Mouse (Mus musculus): Measurements from ENCODE around the gene Itgb7. TPM values are rescaled to one million over a fixed set of nuclear protein-coding genes. Genes with fewer than 3 reads are reported as not detected.

Itgb7 gene
- polyA plus RNA-seq, 1 experiment from 2014 or later, result 1.3 TPM

- H3K4me2 ChIP-seq (ENCODE audit: low read depth), result no peak overlapping the region
- no peak overlapping the region for H3K27ac ChIP-seq (ENCODE audit: low read depth, low read length)
- H3K27me3 ChIP-seq (ENCODE audit: control insufficient read depth, insufficient read depth, low read length), result no peaks in the 10 kb centered on the region
- H3K4me3 ChIP-seq (ENCODE audit: low read depth, low read length), result no peak overlapping the region
- ATAC-seq (ENCODE audit: insufficient read depth, low FRiP score, low TSS enrichment) (no peak), DNase-seq (ENCODE audit: low spot score) (no peak)
- no peaks in the 10 kb centered on the region for H3K9me3 ChIP-seq (ENCODE audit: control insufficient read depth, low read length)
- H3K36me3 ChIP-seq (ENCODE audit: control insufficient read depth, insufficient read depth, low read length), result peaks cover 2% of the 10 kb centered on the region; the same call in 1 of the 2 replicates
- H3K9ac ChIP-seq (ENCODE audit: low read length), result no peak overlapping the region
- H3K4me1 ChIP-seq (ENCODE audit: control insufficient read depth, insufficient read depth, low read length), result no peaks in the 10 kb centered on the region
- 83% methylated on average over 3 of the region's 3 CpGs for WGBS
These were observed 48.7 kb downstream of the Itgb7 start for GRCm38 (mm10) chr15:102183076-102183475.

GRCm38 (mm10) chr15:102179924-102180323 lies 51.8 kb downstream of the Itgb7 start:
- ATAC-seq (ENCODE audit: insufficient read depth, low FRiP score, low TSS enrichment), result no peak
- Histone ChIP-seq H3K36me3 (ENCODE audit: control insufficient read depth, insufficient read depth, low read length) (no peaks in the 10 kb centered on the region), H3K4me2 (ENCODE audit: low read depth) (no peak overlapping the region), H3K27ac (ENCODE audit: low read depth, low read length) (no peak overlapping the region), H3K4me3 (ENCODE audit: low read depth, low read length) (no peak overlapping the region), H3K4me1 (ENCODE audit: control insufficient read depth, insufficient read depth, low read length) (no peaks in the 10 kb centered on the region), H3K9me3 (ENCODE audit: control insufficient read depth, low read length) (no peaks in the 10 kb centered on the region), H3K27me3 (ENCODE audit: control insufficient read depth, insufficient read depth, low read length) (no peaks in the 10 kb centered on the region), H3K9ac (ENCODE audit: low read length) (no peak overlapping the region)
- WGBS, result 93% methylated on average over 14 of the region's 14 CpGs
- no peak for DNase-seq (ENCODE audit: low spot score)

GRCm38 (mm10) chr15:102179106-102179505 lies 52.6 kb downstream of the Itgb7 start:
- no peak for ATAC-seq (ENCODE audit: insufficient read depth, low FRiP score, low TSS enrichment)
- H3K4me3 ChIP-seq (ENCODE audit: low read depth, low read length), result no peak overlapping the region
- no peak overlapping the region for H3K9ac ChIP-seq (ENCODE audit: low read length)
- no peak for DNase-seq (ENCODE audit: low spot score)
- H3K9me3 ChIP-seq (ENCODE audit: control insufficient read depth, low read length), result no peaks in the 10 kb centered on the region
- no peaks in the 10 kb centered on the region for H3K27me3 ChIP-seq (ENCODE audit: control insufficient read depth, insufficient read depth, low read length)
- H3K4me1 ChIP-seq (ENCODE audit: control insufficient read depth, insufficient read depth, low read length), result no peaks in the 10 kb centered on the region
- H3K27ac ChIP-seq (ENCODE audit: low read depth, low read length), result no peak overlapping the region
- no peaks in the 10 kb centered on the region for H3K36me3 ChIP-seq (ENCODE audit: control insufficient read depth, insufficient read depth, low read length)
- WGBS, result 82% methylated on average over 9 of the region's 9 CpGs
- H3K4me2 ChIP-seq (ENCODE audit: low read depth), result no peak overlapping the region

- no peaks in the 10 kb centered on the region for H3K27me3 ChIP-seq (ENCODE audit: control insufficient read depth, insufficient read depth, low read length)
- H3K4me3 ChIP-seq (ENCODE audit: low read depth, low read length), result no peak overlapping the region
- H3K27ac ChIP-seq (ENCODE audit: low read depth, low read length), result no peak overlapping the region
- no peaks in the 10 kb centered on the region for H3K4me1 ChIP-seq (ENCODE audit: control insufficient read depth, insufficient read depth, low read length)
- no peaks in the 10 kb centered on the region for H3K36me3 ChIP-seq (ENCODE audit: control insufficient read depth, insufficient read depth, low read length)
- 17% methylated on average over 6 of the region's 6 CpGs for WGBS
- H3K4me2 ChIP-seq (ENCODE audit: low read depth), result no peak overlapping the region
- no peaks in the 10 kb centered on the region for H3K9me3 ChIP-seq (ENCODE audit: control insufficient read depth, low read length)
- ATAC-seq (ENCODE audit: insufficient read depth, low FRiP score, low TSS enrichment), result no peak
- DNase-seq (ENCODE audit: low spot score), result peak; percentile 65
- no peak overlapping the region for H3K9ac ChIP-seq (ENCODE audit: low read length)
These were observed 53.5 kb downstream of the Itgb7 start for GRCm38 (mm10) chr15:102178279-102178678.

GRCm38 (mm10) chr15:102177417-102177816 lies 54.3 kb downstream of the Itgb7 start:
- no peaks in the 10 kb centered on the region for H3K36me3 ChIP-seq (ENCODE audit: control insufficient read depth, insufficient read depth, low read length)
- no peak overlapping the region for H3K9ac ChIP-seq (ENCODE audit: low read length)
- no peak overlapping the region for H3K4me2 ChIP-seq (ENCODE audit: low read depth)
- no peak overlapping the region for H3K4me3 ChIP-seq (ENCODE audit: low read depth, low read length)
- DNase-seq (ENCODE audit: low spot score), result no peak
- ATAC-seq (ENCODE audit: insufficient read depth, low FRiP score, low TSS enrichment), result no peak
- H3K9me3 ChIP-seq (ENCODE audit: control insufficient read depth, low read length), result no peaks in the 10 kb centered on the region
- H3K27ac ChIP-seq (ENCODE audit: low read depth, low read length), result no peak overlapping the region
- H3K4me1 ChIP-seq (ENCODE audit: control insufficient read depth, insufficient read depth, low read length), result no peaks in the 10 kb centered on the region
- no peaks in the 10 kb centered on the region for H3K27me3 ChIP-seq (ENCODE audit: control insufficient read depth, insufficient read depth, low read length)
- 84% methylated on average over 8 of the region's 8 CpGs for WGBS

- Histone ChIP-seq H3K9ac (ENCODE audit: low read length) (no peak overlapping the region), H3K27me3 (ENCODE audit: control insufficient read depth, insufficient read depth, low read length) (no peaks in the 10 kb centered on the region), H3K36me3 (ENCODE audit: control insufficient read depth, insufficient read depth, low read length) (no peaks in the 10 kb centered on the region), H3K9me3 (ENCODE audit: control insufficient read depth, low read length) (no peaks in the 10 kb centered on the region), H3K27ac (ENCODE audit: low read depth, low read length) (no peak overlapping the region), H3K4me1 (ENCODE audit: control insufficient read depth, insufficient read depth, low read length) (no peaks in the 10 kb centered on the region), H3K4me3 (ENCODE audit: low read depth, low read length) (no peak overlapping the region), H3K4me2 (ENCODE audit: low read depth) (no peak overlapping the region)
- DNase-seq (ENCODE audit: low spot score), result no peak
- 89% methylated on average over 7 of the region's 7 CpGs for WGBS
- no peak for ATAC-seq (ENCODE audit: insufficient read depth, low FRiP score, low TSS enrichment)
These were observed 55.0 kb downstream of the Itgb7 start for GRCm38 (mm10) chr15:102176571-102177316.

GRCm38 (mm10) chr15:102175736-102176319 lies 55.9 kb downstream of the Itgb7 start:
- no peaks in the 10 kb centered on the region for H3K9me3 ChIP-seq (ENCODE audit: control insufficient read depth, low read length)
- H3K4me3 ChIP-seq (ENCODE audit: low read depth, low read length), result no peak overlapping the region
- no peaks in the 10 kb centered on the region for H3K36me3 ChIP-seq (ENCODE audit: control insufficient read depth, insufficient read depth, low read length)
- no peak overlapping the region for H3K27ac ChIP-seq (ENCODE audit: low read depth, low read length)
- no peak for ATAC-seq (ENCODE audit: insufficient read depth, low FRiP score, low TSS enrichment)
- no peak overlapping the region for H3K4me2 ChIP-seq (ENCODE audit: low read depth)
- no peaks in the 10 kb centered on the region for H3K27me3 ChIP-seq (ENCODE audit: control insufficient read depth, insufficient read depth, low read length)
- no peak for DNase-seq (ENCODE audit: low spot score)
- no peak overlapping the region for H3K9ac ChIP-seq (ENCODE audit: low read length)
- no peaks in the 10 kb centered on the region for H3K4me1 ChIP-seq (ENCODE audit: control insufficient read depth, insufficient read depth, low read length)
- WGBS, result 87% methylated on average over 16 of the region's 16 CpGs

GRCm38 (mm10) chr15:102173581-102173980 lies 58.2 kb downstream of the Itgb7 start:
- no peaks in the 10 kb centered on the region for H3K36me3 ChIP-seq (ENCODE audit: control insufficient read depth, insufficient read depth, low read length)
- H3K4me3 ChIP-seq (ENCODE audit: low read depth, low read length), result no peak overlapping the region
- H3K4me2 ChIP-seq (ENCODE audit: low read depth), result no peak overlapping the region
- no peaks in the 10 kb centered on the region for H3K9me3 ChIP-seq (ENCODE audit: control insufficient read depth, low read length)
- no peak overlapping the region for H3K27ac ChIP-seq (ENCODE audit: low read depth, low read length)
- H3K4me1 ChIP-seq (ENCODE audit: control insufficient read depth, insufficient read depth, low read length), result no peaks in the 10 kb centered on the region
- no peak overlapping the region for H3K9ac ChIP-seq (ENCODE audit: low read length)
- DNase-seq (ENCODE audit: low spot score) (no peak), ATAC-seq (ENCODE audit: insufficient read depth, low FRiP score, low TSS enrichment) (no peak)
- no peaks in the 10 kb centered on the region for H3K27me3 ChIP-seq (ENCODE audit: control insufficient read depth, insufficient read depth, low read length)
- WGBS, result 91% methylated on average over 3 of the region's 3 CpGs

GRCm38 (mm10) chr15:102169064-102169463 lies 62.7 kb downstream of the Itgb7 start:
- Histone ChIP-seq H3K9ac (ENCODE audit: low read length) (no peak overlapping the region), H3K36me3 (ENCODE audit: control insufficient read depth, insufficient read depth, low read length) (no peaks in the 10 kb centered on the region), H3K27ac (ENCODE audit: low read depth, low read length) (no peak overlapping the region), H3K4me2 (ENCODE audit: low read depth) (no peak overlapping the region), H3K4me1 (ENCODE audit: control insufficient read depth, insufficient read depth, low read length) (no peaks in the 10 kb centered on the region), H3K9me3 (ENCODE audit: control insufficient read depth, low read length) (no peaks in the 10 kb centered on the region), H3K27me3 (ENCODE audit: control insufficient read depth, insufficient read depth, low read length) (no peaks in the 10 kb centered on the region), H3K4me3 (ENCODE audit: low read depth, low read length) (no peak overlapping the region)
- ATAC-seq (ENCODE audit: insufficient read depth, low FRiP score, low TSS enrichment), result no peak
- WGBS, result 61% methylated on average over 2 of the region's 2 CpGs
- DNase-seq (ENCODE audit: low spot score), result no peak

Data from neural tube, embryonic 11.5 days (tissue).